Mouse (Mus musculus) embryonic facial prominence, embryonic 14.5 days (tissue): Measurements from ENCODE around the gene Tecpr2. TPM values are rescaled to one million over a fixed set of nuclear protein-coding genes. Genes with fewer than 3 reads are reported as not detected.

ENCODE experiments used
- ATAC-seq: fragments of 200-750 bp; cut with Nextera tagmentation; 2 replicates; pipeline ENCODE4 v1.8.0; 2017; ENCODE audit warnings: low read depth, moderate number of reproducible peaks, moderate TSS enrichment
- DNase-seq: peaks from one replicate; pipeline ENCODE4 v3.0.0-alpha.2; 2015; ENCODE audit warnings: low spot score
- H3K27ac ChIP-seq: fragments of 300-500 bp; sonication (generic); replicated peaks from 2 replicates; pipeline ENCODE4 v1.5.1; 2014; ENCODE audit warnings: low read depth, mild to moderate bottlenecking, low read length, moderate library complexity
- H3K27me3 ChIP-seq: fragments of 300-500 bp; sonication (generic); replicated peaks from 2 replicates; pipeline ENCODE4 v1.6.1; 2014; ENCODE audit warnings: low read length; ENCODE audit not compliant: control insufficient read depth, insufficient read depth
- H3K36me3 ChIP-seq: fragments of 300-500 bp; sonication (generic); 2 replicates; pipeline ENCODE4 v1.6.1; 2014; ENCODE audit warnings: low read length, mixed read lengths; ENCODE audit not compliant: control insufficient read depth, insufficient read depth
- H3K4me1 ChIP-seq: fragments of 300-500 bp; sonication (generic); 2 replicates; pipeline ENCODE4 v1.6.1; 2014; ENCODE audit warnings: antibody characterized with exemption, low read length; ENCODE audit not compliant: control insufficient read depth, insufficient read depth
- H3K4me2 ChIP-seq: fragments of 300-500 bp; sonication (generic); 2 replicates; pipeline ENCODE4 v1.6.1; 2014; ENCODE audit warnings: low read depth, mild to moderate bottlenecking, low read length, moderate library complexity, mixed read lengths
- H3K4me3 ChIP-seq: fragments of 300-500 bp; sonication (generic); 2 replicates; pipeline ENCODE4 v1.5.1; 2014; ENCODE audit warnings: low read depth, mild to moderate bottlenecking, low read length
- H3K9ac ChIP-seq: fragments of 300-500 bp; sonication (generic); 2 replicates; pipeline ENCODE4 v1.6.1; 2014; ENCODE audit warnings: low read depth, mild to moderate bottlenecking, low read length, moderate library complexity, mixed read lengths
- H3K9me3 ChIP-seq: fragments of 300-500 bp; sonication (generic); 2 replicates; pipeline ENCODE4 v1.6.1; 2016; ENCODE audit warnings: low read length; ENCODE audit not compliant: control insufficient read depth
- WGBS: fragments of 180-500 bp; shearing (Covaris S2); extraction: QIAGEN DNeasy Blood & Tissue Kit; methylation state at CpG from one replicate; pipeline ENCODE4 v1.1.7; 2014; 5-methylcytosine and 5-hydroxymethylcytosine counted together
- polyA plus RNA-seq: library from polyadenylated mRNA; unstranded; fragments of >200 nt; fragmentation: Nextera tagmentation; extraction: Ambion mirVana; gene quantifications from 2 replicates; pipeline ENCODE4 v1.2.1, GENCODE M21; 2014

Gene Tecpr2
- polyA plus RNA-seq, 1 experiment from 2014 or later, result 4.3 TPM

DNA sequence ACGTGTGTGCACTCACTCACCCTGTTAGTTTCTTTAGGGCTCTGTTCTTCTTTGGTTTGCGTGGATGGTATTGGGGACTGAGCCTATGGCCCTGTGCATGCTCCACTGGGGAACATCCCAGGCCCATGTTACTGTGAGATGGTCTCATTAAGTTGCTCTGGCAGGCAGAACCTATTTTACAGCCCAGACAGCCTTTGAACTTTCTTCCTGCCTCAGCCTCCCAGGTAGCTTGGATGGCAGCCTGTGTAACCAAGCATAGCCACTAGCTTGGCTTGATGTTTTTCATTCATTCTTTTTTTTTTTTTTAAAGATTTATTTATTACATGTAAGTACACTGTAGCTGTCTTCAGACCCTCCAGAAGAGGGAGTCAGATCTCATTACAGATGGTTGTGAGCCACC, 3.8 kb upstream of the Tecpr2 start:
- Histone ChIP-seq H3K4me3 (no peak overlapping the region), H3K27ac (no peak overlapping the region), H3K9ac (no peak overlapping the region), H3K36me3 (peaks cover 33% of the 10 kb centered on the region), H3K9me3 (no peaks in the 10 kb centered on the region), H3K27me3 (no peaks in the 10 kb centered on the region), H3K4me2 (no peak overlapping the region), H3K4me1 (peaks cover 10% of the 10 kb centered on the region; the same call in 1 of the 2 replicates)
- DNase-seq (no peak), ATAC-seq (no peak)
- WGBS, result 93% methylated on average over 2 of the region's 2 CpGs

DNA sequence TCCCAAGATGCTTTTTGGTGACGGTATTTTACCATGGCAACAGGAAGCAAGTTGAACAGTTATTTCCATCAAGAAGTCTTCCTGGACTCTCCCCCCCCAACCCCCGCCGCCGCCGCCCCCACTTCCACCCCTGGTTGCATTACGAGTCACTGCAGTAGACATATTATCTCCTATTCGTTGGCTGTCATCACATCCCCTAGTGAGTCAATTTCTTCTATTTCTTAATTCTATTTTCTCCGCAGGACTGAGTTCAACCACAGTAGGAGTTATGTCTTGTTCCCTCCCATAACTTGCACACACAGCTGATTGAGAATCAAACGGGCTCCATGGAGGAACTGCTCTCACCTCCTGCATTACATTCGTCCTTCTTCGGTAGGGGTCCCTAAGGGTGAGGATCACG, 958 bp upstream of the Tecpr2 start:
- Histone ChIP-seq H3K4me1 (peaks cover 11% of the 10 kb centered on the region; the same call in 1 of the 2 replicates), H3K27ac (no peak overlapping the region; the same call in 1 of the 2 replicates), H3K4me3 (peak overlapping the region; percentile 72), H3K9ac (peak overlapping the region; percentile 87), H3K27me3 (no peaks in the 10 kb centered on the region), H3K4me2 (peak overlapping the region; percentile 64), H3K9me3 (no peaks in the 10 kb centered on the region), H3K36me3 (peaks cover 6% of the 10 kb centered on the region)
- no peak for ATAC-seq
- WGBS, result 42% methylated on average over 12 of the region's 12 CpGs
- no peak for DNase-seq

DNA sequence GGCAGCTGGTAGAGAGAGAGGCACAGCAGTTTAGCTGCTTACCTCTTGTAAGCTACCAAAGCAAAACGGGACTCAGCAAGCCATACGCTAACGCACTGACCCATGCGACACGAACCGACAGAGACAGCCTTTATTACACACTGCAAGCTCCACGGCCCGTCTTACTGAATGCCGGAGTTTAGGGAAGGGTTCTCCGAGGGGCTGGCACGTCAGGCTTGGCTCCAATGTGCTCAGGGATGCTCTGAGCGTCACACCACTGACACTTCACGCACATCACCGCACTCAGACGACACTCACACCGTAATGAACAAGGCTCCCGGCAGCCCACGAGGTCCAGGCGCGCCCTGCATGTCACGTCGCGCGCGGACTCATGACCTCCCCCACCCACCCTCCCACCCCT, 458 bp upstream of the Tecpr2 start:
- Histone ChIP-seq H3K4me3 (peak overlapping the region; percentile 72), H3K36me3 (peaks cover 4% of the 10 kb centered on the region), H3K9me3 (no peaks in the 10 kb centered on the region), H3K27ac (no peak overlapping the region; the same call in 1 of the 2 replicates), H3K9ac (peak overlapping the region; percentile 87), H3K27me3 (no peaks in the 10 kb centered on the region), H3K4me2 (peak overlapping the region; percentile 64), H3K4me1 (peaks cover 11% of the 10 kb centered on the region; the same call in 1 of the 2 replicates)
- ATAC-seq, result peak; percentile 28
- DNase-seq, result no peak
- WGBS, result 0% methylated on average over 22 of the region's 25 CpGs

DNA sequence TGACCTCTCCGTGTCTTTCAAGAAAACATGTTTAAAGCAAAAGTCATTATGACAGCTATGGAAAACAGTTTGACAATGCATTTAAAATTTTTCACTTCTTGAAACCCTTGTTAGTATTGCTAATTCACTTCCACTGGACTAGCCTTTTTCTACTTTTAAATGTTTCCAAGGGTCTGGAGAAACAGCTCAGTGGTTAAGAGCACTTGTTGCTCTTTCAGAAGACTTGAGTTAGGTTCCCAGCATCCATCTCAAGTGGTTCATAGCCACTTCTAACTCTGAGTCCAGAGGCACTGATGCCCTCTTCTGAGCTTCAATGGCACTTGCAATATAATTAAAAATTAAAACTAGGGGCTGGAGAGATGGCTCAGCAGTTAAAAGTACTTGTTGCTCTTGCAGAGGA, 2.8 kb downstream of the Tecpr2 start:
- Histone ChIP-seq H3K36me3 (no peaks in the 10 kb centered on the region), H3K4me3 (no peak overlapping the region), H3K9ac (no peak overlapping the region), H3K4me2 (no peak overlapping the region), H3K4me1 (peaks cover 11% of the 10 kb centered on the region; the same call in 1 of the 2 replicates), H3K27ac (no peak overlapping the region), H3K9me3 (no peaks in the 10 kb centered on the region), H3K27me3 (no peaks in the 10 kb centered on the region)
- DNase-seq (no peak), ATAC-seq (no peak)
- 91% methylated on average over 1 of the region's 1 CpGs for WGBS

DNA sequence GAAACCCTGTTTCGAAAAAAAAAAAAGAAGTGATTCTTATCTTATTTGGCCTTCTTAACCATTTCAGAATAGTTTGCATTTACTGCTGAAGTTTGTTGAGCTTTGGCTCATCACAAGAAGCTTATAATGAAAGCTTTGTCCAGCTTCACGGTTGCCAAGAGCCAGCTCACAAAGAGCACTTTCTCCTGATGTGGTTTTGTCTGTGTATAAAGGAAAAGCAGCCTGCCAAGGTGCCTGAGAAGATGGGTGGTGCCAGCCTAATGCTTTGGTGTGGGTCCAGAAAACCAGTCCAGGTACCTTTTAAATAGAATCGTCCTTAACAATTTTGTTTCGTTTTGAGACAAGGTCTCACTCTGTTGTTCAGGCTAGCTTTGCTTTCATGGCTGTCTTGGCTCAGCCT, 13.0 kb downstream of the Tecpr2 start:
- 70% methylated on average over 4 of the region's 4 CpGs for WGBS
- ATAC-seq (no peak), DNase-seq (peak; percentile 25)
- Histone ChIP-seq H3K9ac (no peak overlapping the region), H3K9me3 (no peaks in the 10 kb centered on the region), H3K4me2 (no peak overlapping the region), H3K27me3 (no peaks in the 10 kb centered on the region), H3K36me3 (peaks cover 7% of the 10 kb centered on the region; the same call in 1 of the 2 replicates), H3K4me1 (no peaks in the 10 kb centered on the region), H3K27ac (no peak overlapping the region), H3K4me3 (no peak overlapping the region)

DNA sequence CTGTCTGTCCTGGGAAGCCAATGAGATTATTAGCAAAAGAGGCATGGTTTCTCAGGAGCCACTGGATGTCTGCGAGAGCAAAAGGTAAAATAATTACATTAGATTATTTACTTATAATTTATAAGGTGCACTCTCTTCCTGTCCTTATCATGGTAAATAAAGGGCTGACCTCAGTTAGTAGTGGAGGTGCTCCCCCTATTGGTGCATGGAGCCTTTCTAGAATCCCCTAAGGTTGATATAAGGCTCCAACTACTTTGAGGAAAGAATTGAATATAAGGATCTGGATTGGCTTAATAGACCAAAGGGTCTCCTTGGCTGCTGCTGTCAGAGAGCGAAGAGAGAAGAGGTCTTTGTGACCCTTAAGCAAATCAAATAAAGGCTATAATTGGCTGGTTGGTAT, 14.5 kb downstream of the Tecpr2 start:
- DNase-seq (no peak), ATAC-seq (no peak)
- 94% methylated on average over 2 of the region's 2 CpGs for WGBS
- H3K27ac ChIP-seq, result no peak overlapping the region
- H3K4me2 ChIP-seq, result no peak overlapping the region
- H3K36me3 ChIP-seq, result no peaks in the 10 kb centered on the region
- no peak overlapping the region for H3K4me3 ChIP-seq
- peaks cover 6% of the 10 kb centered on the region; the same call in 1 of the 2 replicates for H3K4me1 ChIP-seq
- no peaks in the 10 kb centered on the region for H3K27me3 ChIP-seq
- no peaks in the 10 kb centered on the region for H3K9me3 ChIP-seq
- no peak overlapping the region for H3K9ac ChIP-seq

DNA sequence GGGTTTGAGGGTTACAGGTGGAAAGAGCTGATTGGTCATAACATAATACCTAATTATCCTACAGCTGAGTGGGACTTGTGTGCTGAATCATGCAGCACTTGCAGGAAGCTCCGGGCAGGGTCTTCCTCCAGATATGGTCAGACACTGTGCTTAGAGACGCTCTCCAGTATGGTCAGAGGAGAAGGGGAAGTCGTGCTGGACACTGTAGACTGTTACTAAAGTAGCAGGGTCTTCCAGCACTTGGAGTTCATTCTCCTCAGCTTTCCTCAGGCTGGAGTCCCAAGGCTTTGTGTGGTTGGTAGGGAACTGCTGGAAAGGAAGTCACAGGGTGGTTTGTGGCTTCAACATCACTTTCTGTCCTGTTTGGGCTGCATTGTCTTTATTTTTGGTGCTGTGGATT, 18.8 kb downstream of the Tecpr2 start:
- Histone ChIP-seq H3K9me3 (no peaks in the 10 kb centered on the region), H3K36me3 (no peaks in the 10 kb centered on the region), H3K27me3 (no peaks in the 10 kb centered on the region), H3K4me2 (no peak overlapping the region), H3K27ac (peak overlapping the region; percentile 19; the same call in 1 of the 2 replicates), H3K4me3 (no peak overlapping the region), H3K9ac (no peak overlapping the region), H3K4me1 (peaks cover 7% of the 10 kb centered on the region; the same call in 1 of the 2 replicates)
- no peak for DNase-seq
- WGBS, result 83% methylated on average over 3 of the region's 3 CpGs
- 0 out of 2 replicates have a peak, but pooled peaks have one; percentile 18 for ATAC-seq

DNA sequence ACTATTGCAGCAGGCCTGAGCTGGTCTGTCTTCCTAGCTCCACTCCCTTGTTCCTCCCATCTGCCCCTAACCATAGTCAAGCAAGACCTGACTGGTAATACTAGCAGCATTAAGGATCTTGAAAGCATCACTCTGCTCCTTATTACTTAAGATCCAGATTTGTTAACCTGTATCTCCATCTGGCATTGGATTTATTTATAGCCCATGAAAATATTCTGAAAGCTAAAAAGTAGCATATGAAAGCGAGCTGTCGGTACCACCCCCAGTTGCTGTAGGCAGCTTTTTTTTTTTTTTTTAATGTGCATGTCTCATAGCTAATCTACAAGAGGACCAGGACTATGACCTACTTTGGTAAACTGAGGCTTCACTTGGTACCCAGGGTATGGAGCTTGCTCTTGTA, 20.9 kb downstream of the Tecpr2 start:
- Histone ChIP-seq H3K4me2 (no peak overlapping the region), H3K27me3 (no peaks in the 10 kb centered on the region), H3K9ac (no peak overlapping the region), H3K27ac (no peak overlapping the region), H3K4me3 (no peak overlapping the region), H3K36me3 (no peaks in the 10 kb centered on the region), H3K4me1 (peaks cover 7% of the 10 kb centered on the region; the same call in 1 of the 2 replicates), H3K9me3 (no peaks in the 10 kb centered on the region)
- ATAC-seq (no peak), DNase-seq (no peak)
- 91% methylated on average over 2 of the region's 2 CpGs for WGBS

DNA sequence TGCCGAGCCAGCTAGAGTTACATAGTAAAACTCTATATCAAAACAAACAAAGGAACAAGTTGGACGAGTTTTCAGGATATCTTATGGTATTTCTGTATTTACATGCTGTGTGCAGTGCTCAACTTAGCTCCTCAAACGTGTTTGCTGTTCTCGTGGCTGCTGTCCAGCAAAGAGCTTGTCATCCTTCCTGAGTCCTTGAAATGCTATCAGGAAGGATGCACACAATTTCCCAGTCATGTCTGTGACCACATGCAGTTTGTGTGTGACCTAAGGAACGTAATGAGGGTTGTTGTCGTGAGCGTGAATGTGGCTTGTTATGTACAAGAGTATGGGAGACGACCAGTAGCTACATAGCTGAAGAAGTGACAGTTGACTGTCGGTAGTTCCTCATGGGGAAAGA, 26.7 kb downstream of the Tecpr2 start:
- Histone ChIP-seq H3K27ac (no peak overlapping the region), H3K9me3 (no peaks in the 10 kb centered on the region), H3K4me2 (no peak overlapping the region), H3K4me3 (no peak overlapping the region), H3K4me1 (no peaks in the 10 kb centered on the region), H3K36me3 (peaks cover 36% of the 10 kb centered on the region), H3K9ac (no peak overlapping the region), H3K27me3 (no peaks in the 10 kb centered on the region)
- ATAC-seq (no peak), DNase-seq (peak; percentile 10)
- WGBS, result 82% methylated on average over 9 of the region's 9 CpGs
